Mouse (Mus musculus) cerebellum, adult 2 months (tissue): ENCODE data around the gene Cpne8. TPM values are rescaled to one million over a fixed set of nuclear protein-coding genes. Genes with fewer than 3 reads are reported as not detected.
"Not testable (repeated sequence)": the region's sequence is repeated elsewhere in the genome, so short reads cannot be mapped to it uniquely, and the experiment has no call there.

Source experiments
- DNase-seq, 2 experiments: peaks; one replicate each; pipeline ENCODE4 v3.0.0; 2021
- H3K27ac ChIP-seq: fragments of 200-500 bp; 2 replicates; pipeline ENCODE4 v1.5.1; 2012; ENCODE audit warnings: low read length, control low read depth, inconsistent platforms; ENCODE audit not compliant: insufficient read depth
- H3K27me3 ChIP-seq: fragments of 200-500 bp; 2 replicates; pipeline ENCODE4 v1.6.1; 2012; ENCODE audit warnings: inconsistent platforms, mild to moderate bottlenecking, low read length, moderate library complexity; ENCODE audit not compliant: control insufficient read depth, insufficient read depth
- H3K4me1 ChIP-seq: fragments of 200-500 bp; 2 replicates; pipeline ENCODE4 v1.6.1; 2011; ENCODE audit warnings: low read length; ENCODE audit not compliant: control insufficient read depth, insufficient read depth
- H3K4me3 ChIP-seq: fragments of 200-500 bp; replicated peaks from 2 replicates; pipeline ENCODE3; 2011; ENCODE audit warnings: mild to moderate bottlenecking, low read depth, low read length, control low read depth; ENCODE audit not compliant: insufficient read depth
- CTCF ChIP-seq: fragments of 200-500 bp; IDR thresholded peaks from 2 replicates; pipeline ENCODE4 v1.5.1; 2011; ENCODE audit warnings: low read depth, mild to moderate bottlenecking, control low read depth, low read length, moderate library complexity, borderline replicate concordance; ENCODE audit not compliant: insufficient read depth
- POLR2A ChIP-seq: fragments of 200-500 bp; IDR thresholded peaks from 2 replicates; pipeline ENCODE4 v1.6.1; 2011; ENCODE audit warnings: low read length, control low read depth, borderline replicate concordance; ENCODE audit not compliant: insufficient read depth
- WGBS: fragments of 180-500 bp; shearing (Covaris S2); methylation state at CpG from one replicate; pipeline ENCODE4 v1.1.7; 2018; 5-methylcytosine and 5-hydroxymethylcytosine counted together
- polyA plus RNA-seq: library from polyadenylated mRNA; depleted of rRNA; stranded (reverse); fragments of >200 nt; gene quantifications from 2 replicates; pipeline ENCODE4 v1.2.3, GENCODE M21; 2012

Cpne8 gene
- polyA plus RNA-seq, 1 experiment, result 22.3 TPM

DNA sequence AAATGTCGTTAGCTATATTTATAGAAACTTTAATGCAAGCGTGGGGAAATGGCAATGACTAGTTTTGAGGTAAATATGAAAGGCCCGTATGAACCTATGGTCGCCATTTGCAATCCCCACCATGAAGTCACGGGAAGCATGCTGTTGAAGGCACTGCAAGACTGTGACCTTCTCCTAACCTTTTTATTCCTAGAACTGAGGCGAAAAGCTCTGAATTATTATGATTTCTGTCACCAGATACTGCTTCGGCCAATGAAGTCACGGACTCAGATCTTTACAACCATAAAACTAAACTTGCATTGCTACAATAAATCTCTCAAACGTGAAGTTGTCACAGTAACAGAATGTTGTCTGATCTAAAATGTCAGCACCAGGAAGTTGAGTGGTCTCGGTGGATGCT is 33.4 kb downstream of the Cpne8 start:
- H3K4me1 ChIP-seq, result no peaks in the 10 kb centered on the region
- 82% methylated on average over 10 of the region's 10 CpGs for WGBS
- no peak for DNase-seq
- H3K27ac ChIP-seq, result no peak overlapping the region
- H3K27me3 ChIP-seq, result no peaks in the 10 kb centered on the region
- no peak for TF ChIP-seq POLR2A
- TF ChIP-seq CTCF, result no peak
- no peak overlapping the region for H3K4me3 ChIP-seq

DNA sequence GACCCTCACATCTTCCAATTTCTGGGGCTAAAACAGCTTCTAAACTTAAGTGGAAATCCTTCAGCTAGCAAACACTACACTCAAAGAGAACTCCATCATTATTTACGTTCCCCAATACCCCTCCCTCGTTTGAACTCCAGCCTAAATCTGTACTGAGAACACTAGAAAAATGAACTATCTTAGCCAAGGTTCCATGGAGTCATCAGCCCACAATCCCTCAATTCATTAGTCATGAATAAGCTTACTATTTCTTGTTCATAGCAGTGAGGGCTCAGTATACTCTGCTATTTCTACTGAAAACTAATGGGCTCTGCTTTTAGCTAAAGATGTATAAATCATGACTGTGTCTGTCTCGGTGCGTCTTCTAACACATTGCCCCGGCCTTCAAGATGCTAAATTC is 55.0 kb downstream of the Cpne8 start:
- Histone ChIP-seq H3K27me3 (no peaks in the 10 kb centered on the region), H3K4me3 (no peak overlapping the region), H3K27ac (no peak overlapping the region), H3K4me1 (no peaks in the 10 kb centered on the region)
- no peak for DNase-seq
- no peak for TF ChIP-seq POLR2A
- no peak for TF ChIP-seq CTCF
- WGBS, result 84% methylated on average over 5 of the region's 5 CpGs

DNA sequence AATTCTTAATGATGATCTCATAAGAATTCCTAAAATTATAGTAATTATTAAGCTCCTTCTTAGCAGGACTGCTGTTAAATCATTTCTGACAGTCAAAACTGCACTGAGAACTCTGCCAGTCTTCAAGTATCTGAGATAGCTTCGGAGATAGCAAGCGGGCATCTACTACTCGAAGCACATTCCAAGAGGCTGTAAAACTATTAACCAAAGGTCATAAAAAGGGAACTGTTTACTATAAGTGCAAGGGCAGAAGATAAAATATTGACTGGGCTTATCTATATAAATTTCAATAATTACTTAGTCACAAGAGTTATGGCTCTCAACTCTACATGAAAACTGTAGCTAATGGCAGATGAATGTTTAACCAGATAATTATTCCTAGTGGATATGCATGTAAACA is 57.2 kb downstream of the Cpne8 start:
- 91% methylated on average over 3 of the region's 3 CpGs for WGBS

DNA sequence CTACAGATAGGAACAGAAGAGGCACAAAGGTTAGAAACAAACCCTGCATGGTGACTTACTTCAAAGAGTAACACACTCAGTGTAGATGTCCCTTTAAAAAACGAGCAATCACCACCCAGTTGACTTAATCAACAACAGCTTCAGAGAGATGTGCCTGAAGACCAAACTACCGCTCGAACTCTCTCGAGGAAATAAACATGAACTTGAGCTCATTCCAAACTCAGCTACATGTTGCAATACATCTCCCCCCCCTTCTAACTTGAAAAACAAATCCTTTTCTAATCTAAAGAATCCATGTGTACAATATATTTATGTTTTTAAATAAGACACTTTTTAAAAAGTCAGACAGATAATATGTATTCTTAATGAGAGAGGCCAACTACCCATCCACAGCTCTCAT is 59.5 kb downstream of the Cpne8 start:
- no peak for DNase-seq
- H3K27me3 ChIP-seq, result no peaks in the 10 kb centered on the region
- no peaks in the 10 kb centered on the region for H3K4me1 ChIP-seq
- H3K27ac ChIP-seq, result no peak overlapping the region
- H3K4me3 ChIP-seq, result no peak overlapping the region
- WGBS, result 72% methylated on average over 4 of the region's 4 CpGs
- TF ChIP-seq CTCF (no peak), POLR2A (no peak)

More for the DNA sequence above, 57.2 kb downstream of the Cpne8 start:
- no peak for DNase-seq
- no peak overlapping the region for H3K27ac ChIP-seq
- H3K27me3 ChIP-seq, result no peaks in the 10 kb centered on the region
- H3K4me1 ChIP-seq, result no peaks in the 10 kb centered on the region
- no peak overlapping the region for H3K4me3 ChIP-seq
- TF ChIP-seq POLR2A (no peak), CTCF (no peak)

DNA sequence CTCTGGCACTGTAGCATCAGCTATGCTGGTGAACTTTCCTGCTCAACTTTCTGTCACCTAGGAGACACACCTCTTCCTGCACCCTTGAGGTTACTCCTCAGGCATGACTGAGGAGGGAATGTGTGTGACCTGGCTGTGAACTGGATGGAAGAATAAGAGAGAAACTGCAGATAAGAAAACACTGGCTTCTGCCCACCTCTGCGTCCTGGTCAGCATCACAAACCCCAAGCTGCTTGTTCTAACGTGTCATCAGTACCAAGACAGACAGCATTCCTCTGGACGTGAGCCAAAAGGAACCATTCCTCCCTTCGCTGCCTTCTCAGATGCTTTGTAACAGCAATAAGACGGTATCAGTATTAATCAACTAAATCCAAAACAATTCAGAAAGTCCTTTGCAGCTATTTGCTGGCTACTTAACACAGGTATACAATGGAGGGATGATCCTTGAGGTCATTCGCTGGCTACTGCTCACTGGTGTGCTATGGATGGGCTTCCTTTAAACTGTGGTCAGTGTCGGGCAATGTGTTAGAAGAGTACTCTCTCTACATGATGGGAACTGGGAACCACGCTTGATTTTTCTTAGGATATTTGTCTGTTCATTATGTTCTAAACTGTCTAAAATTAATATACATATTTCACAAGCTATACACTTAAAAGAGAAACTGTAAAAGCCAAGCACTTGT is 63.0 kb downstream of the Cpne8 start:
- DNase-seq, result no peak
- Histone ChIP-seq H3K27me3 (no peaks in the 10 kb centered on the region), H3K4me3 (no peak overlapping the region), H3K27ac (no peak overlapping the region), H3K4me1 (no peaks in the 10 kb centered on the region)
- 51% methylated on average over 8 of the region's 8 CpGs for WGBS
- no peak for TF ChIP-seq CTCF
- no peak for TF ChIP-seq POLR2A

DNA sequence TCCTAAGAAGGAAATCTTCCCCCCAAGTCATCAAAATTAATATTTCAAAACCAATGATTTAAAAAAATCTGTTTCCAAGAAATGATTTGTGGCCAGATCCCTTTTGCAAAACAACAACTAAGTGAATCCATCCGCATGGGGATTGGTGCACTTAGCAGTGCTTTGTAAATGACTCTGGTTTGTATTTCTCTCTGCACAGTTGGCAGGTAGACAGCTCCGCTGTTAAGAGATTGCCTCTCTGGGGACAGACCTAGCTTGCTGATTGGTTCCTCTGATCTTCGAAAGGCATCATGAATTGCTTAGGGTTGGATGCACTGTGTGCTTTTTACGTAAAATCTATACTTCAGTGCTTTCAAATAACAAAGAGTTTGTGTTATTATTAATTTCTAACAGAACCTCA is 68.5 kb downstream of the Cpne8 start:
- not testable (repeated sequence) for H3K4me1 ChIP-seq, H3K4me3 ChIP-seq, H3K27me3 ChIP-seq, DNase-seq, H3K27ac ChIP-seq
- WGBS, result 54% methylated on average over 4 of the region's 4 CpGs

DNA sequence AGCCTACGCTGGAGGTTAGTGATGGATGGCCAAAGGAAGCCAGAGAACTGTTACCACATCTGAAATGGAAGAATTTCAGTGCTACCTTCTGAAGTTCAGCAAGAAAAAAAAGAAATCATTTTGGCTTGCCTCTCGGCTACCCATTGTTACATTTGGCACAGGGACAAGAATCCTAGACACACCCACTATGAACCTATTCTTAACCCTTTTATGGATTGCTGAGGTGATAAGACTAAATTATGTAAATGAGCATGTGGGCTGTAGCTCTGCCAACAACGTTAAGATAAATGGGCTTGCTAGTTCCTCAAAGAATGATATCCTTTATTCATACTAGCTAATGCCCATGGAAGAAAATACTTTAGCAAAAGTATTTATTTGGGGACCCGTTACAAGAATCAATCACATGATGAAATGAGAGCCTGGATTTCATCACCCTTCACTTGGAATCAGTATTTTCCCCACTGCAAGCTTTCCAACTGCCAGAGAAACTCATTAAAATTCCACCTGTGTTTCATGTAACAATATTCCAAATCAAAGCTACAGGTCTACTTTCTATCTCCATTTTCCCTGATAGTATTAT is 69.3 kb downstream of the Cpne8 start:
- WGBS, result 51% methylated on average over 4 of the region's 4 CpGs
- TF ChIP-seq CTCF (no peak), POLR2A (no peak)
- Histone ChIP-seq H3K4me3 (no peak overlapping the region), H3K27ac (no peak overlapping the region), H3K4me1 (no peaks in the 10 kb centered on the region), H3K27me3 (no peaks in the 10 kb centered on the region)
- DNase-seq, result no peak

DNA sequence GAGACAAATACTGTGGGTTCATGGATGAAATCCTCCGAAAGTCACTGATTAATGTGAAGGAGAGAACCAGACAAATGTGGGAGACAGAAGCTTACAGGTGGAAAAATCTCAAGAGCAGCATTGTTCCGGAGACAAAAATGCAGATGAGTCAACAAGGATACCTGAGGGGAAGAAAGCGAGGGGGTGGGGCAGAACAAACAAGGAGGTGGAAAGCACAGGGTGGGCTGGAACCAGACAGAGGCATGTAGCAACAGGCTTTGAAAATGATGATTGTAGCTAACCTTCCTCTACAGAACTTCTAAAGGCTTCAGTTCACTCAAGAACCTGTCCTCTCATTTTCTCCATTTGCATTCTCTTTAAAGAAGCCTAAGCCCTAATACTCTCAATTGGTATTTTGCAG is 70.9 kb downstream of the Cpne8 start:
- H3K4me3 ChIP-seq, result no peak overlapping the region
- H3K27me3 ChIP-seq, result no peaks in the 10 kb centered on the region
- DNase-seq, result no peak
- 86% methylated on average over 3 of the region's 3 CpGs for WGBS
- H3K27ac ChIP-seq, result no peak overlapping the region
- H3K4me1 ChIP-seq, result no peaks in the 10 kb centered on the region
- TF ChIP-seq POLR2A, result no peak
